Mouse (Mus musculus): ENCODE results near the gene Ahr.

Ahr gene

GRCm38 (mm10) chr12:35503586-35503985, 31.3 kb downstream of the Ahr start:
- no peak for DNase-seq (ENCODE audit: low read depth, low spot score)

- no peak for DNase-seq (ENCODE audit: low read depth, low spot score)
These were observed 33.4 kb downstream of the Ahr start for GRCm38 (mm10) chr12:35501476-35501875.

DNA sequence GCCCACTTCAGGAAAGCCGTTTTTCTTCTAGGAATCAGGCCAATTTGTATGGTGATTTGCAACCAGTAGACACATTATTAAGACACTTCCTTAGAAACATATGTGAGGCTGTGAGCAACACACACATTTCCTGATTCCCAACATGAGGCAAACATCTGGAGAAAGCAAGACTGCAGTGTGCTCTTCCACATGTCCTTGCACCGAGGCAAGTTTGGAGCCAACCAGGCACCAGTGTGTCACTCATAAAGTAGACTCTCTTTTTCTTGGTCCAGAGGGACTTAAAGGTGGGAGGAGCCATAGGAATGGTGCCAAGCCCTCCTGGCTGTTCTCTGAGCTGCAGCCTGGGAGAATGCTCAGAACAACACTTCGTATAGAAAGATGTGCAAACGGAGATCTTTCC, 39.6 kb downstream of the Ahr start:
- DNase-seq (ENCODE audit: low read depth, low spot score): no peak

DNA sequence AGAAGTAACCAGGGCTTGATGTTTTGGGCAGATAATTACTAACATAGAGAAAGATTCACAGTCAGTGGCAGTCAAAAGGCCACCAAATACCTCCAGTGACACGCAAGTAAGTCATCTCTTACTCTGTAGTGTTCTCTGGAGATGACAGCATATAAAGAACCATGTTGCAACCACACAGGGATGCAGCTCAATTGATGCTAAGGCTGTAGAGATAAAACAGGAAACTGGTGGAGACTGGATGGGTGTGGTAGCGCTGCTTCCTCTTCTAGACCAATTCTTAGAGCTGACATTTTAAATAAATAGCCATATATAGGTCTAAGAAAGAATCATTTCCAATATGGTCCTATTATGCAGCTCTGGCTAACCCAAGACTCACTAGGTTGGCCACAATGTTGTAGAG, 54.1 kb downstream of the Ahr start:
- no peak for DNase-seq (ENCODE audit: low read depth, low spot score)

DNA sequence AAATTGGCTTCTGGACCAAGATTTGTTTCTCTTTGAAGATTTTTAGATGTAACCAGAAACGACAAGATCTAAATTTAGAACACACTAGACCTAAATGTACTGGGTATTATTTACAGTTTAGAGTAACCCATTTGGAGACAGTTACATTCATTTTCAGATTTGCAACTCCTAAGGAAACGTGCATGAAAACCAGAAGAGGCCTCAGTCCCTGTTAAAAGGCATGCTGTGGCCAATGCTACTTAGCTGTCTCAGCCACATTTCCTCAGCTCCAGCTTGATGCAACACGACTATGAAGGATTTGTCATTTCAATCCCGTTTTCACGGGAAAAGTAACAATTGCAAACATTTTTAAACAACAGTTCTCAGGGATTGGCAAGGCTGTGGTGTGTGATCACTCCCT, 55.9 kb downstream of the Ahr start:
- no peak for DNase-seq (ENCODE audit: low read depth, low spot score)

GRCm38 (mm10) chr12:35463457-35463856, 71.4 kb downstream of the Ahr start:
- no peak for DNase-seq (ENCODE audit: low read depth, low spot score)

GRCm38 (mm10) chr12:35462667-35463066, 72.2 kb downstream of the Ahr start:
- no peak for DNase-seq (ENCODE audit: low read depth, low spot score)

- no peak for DNase-seq (ENCODE audit: low read depth, low spot score)
These were observed 75.2 kb downstream of the Ahr start for GRCm38 (mm10) chr12:35459662-35460061.

Measured in brain, embryonic 18.5 days (tissue).